Mouse (Mus musculus) embryonic facial prominence, embryonic 14.5 days (tissue): Measurements from ENCODE around the gene Grasp. TPM values are rescaled to one million over a fixed set of nuclear protein-coding genes. Genes with fewer than 3 reads are reported as not detected.

Experiments used
- ATAC-seq: fragments of 200-750 bp; cut with Nextera tagmentation; 2 replicates; pipeline ENCODE4 v1.8.0; 2017; ENCODE audit warnings: low read depth, moderate number of reproducible peaks, moderate TSS enrichment
- DNase-seq: peaks from one replicate; pipeline ENCODE4 v3.0.0-alpha.2; 2015; ENCODE audit warnings: low spot score
- H3K27ac ChIP-seq: fragments of 300-500 bp; sonication (generic); replicated peaks from 2 replicates; pipeline ENCODE4 v1.5.1; 2014; ENCODE audit warnings: low read depth, mild to moderate bottlenecking, low read length, moderate library complexity
- H3K27me3 ChIP-seq: fragments of 300-500 bp; sonication (generic); replicated peaks from 2 replicates; pipeline ENCODE4 v1.6.1; 2014; ENCODE audit warnings: low read length; ENCODE audit not compliant: control insufficient read depth, insufficient read depth
- H3K36me3 ChIP-seq: fragments of 300-500 bp; sonication (generic); 2 replicates; pipeline ENCODE4 v1.6.1; 2014; ENCODE audit warnings: low read length, mixed read lengths; ENCODE audit not compliant: control insufficient read depth, insufficient read depth
- H3K4me1 ChIP-seq: fragments of 300-500 bp; sonication (generic); 2 replicates; pipeline ENCODE4 v1.6.1; 2014; ENCODE audit warnings: antibody characterized with exemption, low read length; ENCODE audit not compliant: control insufficient read depth, insufficient read depth
- H3K4me2 ChIP-seq: fragments of 300-500 bp; sonication (generic); 2 replicates; pipeline ENCODE4 v1.6.1; 2014; ENCODE audit warnings: low read depth, mild to moderate bottlenecking, low read length, moderate library complexity, mixed read lengths
- H3K4me3 ChIP-seq: fragments of 300-500 bp; sonication (generic); 2 replicates; pipeline ENCODE4 v1.5.1; 2014; ENCODE audit warnings: low read depth, mild to moderate bottlenecking, low read length
- H3K9ac ChIP-seq: fragments of 300-500 bp; sonication (generic); 2 replicates; pipeline ENCODE4 v1.6.1; 2014; ENCODE audit warnings: low read depth, mild to moderate bottlenecking, low read length, moderate library complexity, mixed read lengths
- H3K9me3 ChIP-seq: fragments of 300-500 bp; sonication (generic); 2 replicates; pipeline ENCODE4 v1.6.1; 2016; ENCODE audit warnings: low read length; ENCODE audit not compliant: control insufficient read depth
- WGBS: fragments of 180-500 bp; shearing (Covaris S2); extraction: QIAGEN DNeasy Blood & Tissue Kit; methylation state at CpG from one replicate; pipeline ENCODE4 v1.1.7; 2014; 5-methylcytosine and 5-hydroxymethylcytosine counted together
- polyA plus RNA-seq: library from polyadenylated mRNA; unstranded; fragments of >200 nt; fragmentation: Nextera tagmentation; extraction: Ambion mirVana; gene quantifications from 2 replicates; pipeline ENCODE4 v1.2.1, GENCODE M21; 2014

Grasp gene
- polyA plus RNA-seq, 1 experiment from 2014 or later: 7.9 TPM

GRCm38 (mm10) chr15:101181106-101181466 lies 42.9 kb upstream of the Grasp start:
- Histone ChIP-seq H3K36me3 (0 out of 2 replicates have a peak, but pooled peaks cover 8% of the 10 kb centered on the region), H3K27ac (peak overlapping the region; percentile 11; the same call in 1 of the 2 replicates), H3K27me3 (no peaks in the 10 kb centered on the region), H3K9me3 (no peaks in the 10 kb centered on the region), H3K4me3 (no peak overlapping the region), H3K4me1 (peaks cover 37% of the 10 kb centered on the region), H3K9ac (no peak overlapping the region), H3K4me2 (no peak overlapping the region)
- WGBS: 35% methylated on average over 5 of the region's 5 CpGs
- no peak for DNase-seq
- ATAC-seq: no peak

GRCm38 (mm10) chr15:101181500-101181899 lies 42.5 kb upstream of the Grasp start:
- Histone ChIP-seq H3K4me2 (no peak overlapping the region), H3K27me3 (no peaks in the 10 kb centered on the region), H3K36me3 (0 out of 2 replicates have a peak, but pooled peaks cover 10% of the 10 kb centered on the region), H3K9me3 (no peaks in the 10 kb centered on the region), H3K4me3 (no peak overlapping the region), H3K9ac (no peak overlapping the region), H3K27ac (peak overlapping the region; percentile 11; the same call in 1 of the 2 replicates), H3K4me1 (peaks cover 33% of the 10 kb centered on the region)
- WGBS: 37% methylated on average over 4 of the region's 4 CpGs
- ATAC-seq (no peak), DNase-seq (no peak)

GRCm38 (mm10) chr15:101182676-101183075 lies 41.3 kb upstream of the Grasp start:
- Histone ChIP-seq H3K4me2 (no peak overlapping the region), H3K9ac (no peak overlapping the region), H3K27ac (peak overlapping the region; percentile 67; the same call in 1 of the 2 replicates), H3K36me3 (0 out of 2 replicates have a peak, but pooled peaks cover 10% of the 10 kb centered on the region), H3K4me3 (no peak overlapping the region), H3K4me1 (peaks cover 24% of the 10 kb centered on the region), H3K9me3 (no peaks in the 10 kb centered on the region), H3K27me3 (no peaks in the 10 kb centered on the region)
- 34% methylated on average over 5 of the region's 5 CpGs for WGBS
- peak; percentile 82 for DNase-seq
- ATAC-seq: peak; percentile 45; the same call in 1 of the 2 replicates

- Histone ChIP-seq H3K4me3 (no peak overlapping the region), H3K4me1 (peaks cover 21% of the 10 kb centered on the region), H3K9me3 (no peaks in the 10 kb centered on the region), H3K36me3 (0 out of 2 replicates have a peak, but pooled peaks cover 10% of the 10 kb centered on the region), H3K4me2 (no peak overlapping the region), H3K27ac (no peak overlapping the region), H3K9ac (no peak overlapping the region), H3K27me3 (no peaks in the 10 kb centered on the region)
- 94% methylated on average over 8 of the region's 8 CpGs for WGBS
- ATAC-seq: no peak
- DNase-seq: no peak
These were observed 39.7 kb upstream of the Grasp start for GRCm38 (mm10) chr15:101184300-101184699.

- no peaks in the 10 kb centered on the region for H3K9me3 ChIP-seq
- DNase-seq (no peak), ATAC-seq (no peak)
- peaks cover 15% of the 10 kb centered on the region for H3K4me1 ChIP-seq
- H3K4me3 ChIP-seq: no peak overlapping the region
- no peak overlapping the region for H3K4me2 ChIP-seq
- H3K9ac ChIP-seq: no peak overlapping the region
- H3K27me3 ChIP-seq: no peaks in the 10 kb centered on the region
- 96% methylated on average over 3 of the region's 3 CpGs for WGBS
- no peak overlapping the region for H3K27ac ChIP-seq
- H3K36me3 ChIP-seq: 0 out of 2 replicates have a peak, but pooled peaks cover 10% of the 10 kb centered on the region
These were observed 38.4 kb upstream of the Grasp start for GRCm38 (mm10) chr15:101185549-101185948.

GRCm38 (mm10) chr15:101187907-101188306 lies 36.1 kb upstream of the Grasp start:
- Histone ChIP-seq H3K27ac (no peak overlapping the region), H3K4me3 (no peak overlapping the region), H3K4me2 (no peak overlapping the region), H3K9me3 (no peaks in the 10 kb centered on the region), H3K9ac (no peak overlapping the region), H3K4me1 (peaks cover 17% of the 10 kb centered on the region), H3K27me3 (no peaks in the 10 kb centered on the region), H3K36me3 (0 out of 2 replicates have a peak, but pooled peaks cover 10% of the 10 kb centered on the region)
- DNase-seq (no peak), ATAC-seq (no peak)
- 80% methylated on average over 5 of the region's 5 CpGs for WGBS

- no peaks in the 10 kb centered on the region for H3K9me3 ChIP-seq
- H3K27me3 ChIP-seq: no peaks in the 10 kb centered on the region
- no peak overlapping the region for H3K27ac ChIP-seq
- DNase-seq (no peak), ATAC-seq (no peak)
- WGBS: 74% methylated on average over 10 of the region's 10 CpGs
- no peak overlapping the region for H3K4me2 ChIP-seq
- H3K9ac ChIP-seq: no peak overlapping the region
- peaks cover 12% of the 10 kb centered on the region for H3K4me1 ChIP-seq
- H3K4me3 ChIP-seq: no peak overlapping the region
- peaks cover 24% of the 10 kb centered on the region for H3K36me3 ChIP-seq
These were observed 33.8 kb upstream of the Grasp start for GRCm38 (mm10) chr15:101189981-101190761.

GRCm38 (mm10) chr15:101190762-101191150 lies 33.2 kb upstream of the Grasp start:
- Histone ChIP-seq H3K27me3 (no peaks in the 10 kb centered on the region), H3K9me3 (no peaks in the 10 kb centered on the region), H3K36me3 (peaks cover 24% of the 10 kb centered on the region), H3K4me1 (peaks cover 12% of the 10 kb centered on the region), H3K4me3 (no peak overlapping the region), H3K27ac (no peak overlapping the region), H3K4me2 (no peak overlapping the region), H3K9ac (no peak overlapping the region)
- no peak for ATAC-seq
- DNase-seq: no peak
- WGBS: 59% methylated on average over 5 of the region's 5 CpGs
